Mouse (Mus musculus): ENCODE results near the gene Copz2.

- TF ChIP-seq CEBPB (IDR thresholded peaks at IDR 0.05; ENCODE audit: insufficient read depth, poor library complexity, severe bottlenecking) (no peak), POLR2A (IDR thresholded peaks at IDR 0.05; ENCODE audit: insufficient read length, low read depth) (peak; percentile 60), TCF12 (IDR thresholded peaks at IDR 0.05; ENCODE audit: insufficient read depth, poor library complexity, severe bottlenecking) (no peak), MAX (IDR thresholded peaks at IDR 0.05; ENCODE audit: low read depth) (no peak)
These were observed 31.5 kb upstream of the Copz2 start for GRCm38 (mm10) chr11:96818128-96818710.
